Mouse (Mus musculus) cerebral cortex, adult 2 months (tissue): ENCODE data around the gene Pfkm.

Experiments
- WGBS: fragments of 180-500 bp; shearing (Covaris S2); methylation state at CpG from one replicate; pipeline ENCODE4 v1.1.7; 2018; 5-methylcytosine and 5-hydroxymethylcytosine counted together

Pfkm gene

GRCm38 (mm10) chr15:98139763-98140162 lies 47.4 kb downstream of the Pfkm start:
- WGBS, result 78% methylated on average over 7 of the region's 7 CpGs

GRCm38 (mm10) chr15:98140809-98141208 lies 48.4 kb downstream of the Pfkm start:
- 84% methylated on average over 5 of the region's 5 CpGs for WGBS

DNA sequence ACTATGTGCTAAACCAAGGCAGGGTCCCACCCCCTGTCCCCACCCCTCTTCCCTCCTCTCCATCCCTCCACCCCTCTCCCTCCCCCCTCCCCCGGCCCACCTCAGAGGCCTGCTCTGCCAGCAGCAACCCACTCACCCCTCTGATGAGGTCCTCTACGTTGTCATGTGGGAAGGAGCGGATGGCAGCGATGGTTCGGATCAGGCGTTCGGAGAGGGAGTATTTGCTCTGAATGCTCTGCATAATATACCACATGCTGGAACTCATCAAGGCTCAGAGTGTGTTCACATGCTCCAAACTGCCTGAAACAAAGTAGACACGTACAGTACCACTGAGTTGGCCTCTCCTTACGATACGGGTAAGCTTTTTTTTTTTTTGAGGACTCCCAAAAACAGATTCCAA lies 50.1 kb downstream of the Pfkm start:
- WGBS, result 60% methylated on average over 10 of the region's 10 CpGs

GRCm38 (mm10) chr15:98144861-98145507 lies 52.6 kb downstream of the Pfkm start:
- 2% methylated on average over 36 of the region's 36 CpGs for WGBS

- WGBS, result under 1% methylated on average over 38 of the region's 38 CpGs
Measured at GRCm38 (mm10) chr15:98145559-98146181, 53.3 kb downstream of the Pfkm start.

DNA sequence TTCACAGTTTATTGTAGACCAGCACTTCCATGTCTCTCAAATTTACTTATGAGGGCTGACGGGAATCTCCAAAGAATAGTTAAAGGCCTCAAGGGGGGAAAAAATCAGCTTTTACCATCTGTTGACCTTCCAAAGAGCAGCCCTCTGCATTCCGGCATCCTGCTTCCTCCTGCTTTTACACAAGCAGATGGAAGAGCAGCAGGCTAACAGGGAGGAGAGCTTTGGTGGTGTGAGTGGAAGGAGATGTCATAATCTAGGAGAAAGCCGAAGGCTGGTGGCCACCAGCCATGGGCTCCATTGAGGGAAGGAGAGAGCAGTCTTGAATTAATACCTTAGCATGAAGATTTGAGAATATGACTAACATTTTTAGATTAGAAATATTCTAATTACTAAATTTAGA lies 56.0 kb downstream of the Pfkm start:
- WGBS, result 84% methylated on average over 3 of the region's 3 CpGs

GRCm38 (mm10) chr15:98149166-98149602 lies 56.8 kb downstream of the Pfkm start:
- WGBS, result 70% methylated on average over 10 of the region's 10 CpGs

DNA sequence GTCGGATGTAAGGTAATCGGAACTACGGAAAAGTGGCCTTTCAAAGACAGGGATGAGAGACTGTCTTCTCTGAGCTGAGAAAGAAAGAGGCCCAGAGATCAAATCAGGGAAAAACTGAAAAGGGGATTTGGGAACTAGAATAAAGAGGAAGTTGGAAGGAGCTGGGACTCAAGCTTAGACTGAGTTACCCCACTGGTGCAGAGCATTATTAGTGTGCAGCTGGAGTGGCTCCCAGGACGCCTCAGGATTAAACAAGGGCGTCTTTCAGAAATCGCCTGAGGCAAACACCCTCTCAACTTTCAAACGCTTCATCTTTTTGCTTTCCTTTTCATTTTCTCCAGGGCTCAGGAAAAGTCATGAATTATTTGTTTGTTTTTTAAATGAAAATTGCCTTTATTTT lies 60.5 kb downstream of the Pfkm start:
- 75% methylated on average over 7 of the region's 7 CpGs for WGBS

- WGBS, result 33% methylated on average over 3 of the region's 3 CpGs
Measured at GRCm38 (mm10) chr15:98153625-98154024, 61.2 kb downstream of the Pfkm start.

- WGBS, result 59% methylated on average over 4 of the region's 4 CpGs
Measured at GRCm38 (mm10) chr15:98154146-98154545, 61.8 kb downstream of the Pfkm start.

DNA sequence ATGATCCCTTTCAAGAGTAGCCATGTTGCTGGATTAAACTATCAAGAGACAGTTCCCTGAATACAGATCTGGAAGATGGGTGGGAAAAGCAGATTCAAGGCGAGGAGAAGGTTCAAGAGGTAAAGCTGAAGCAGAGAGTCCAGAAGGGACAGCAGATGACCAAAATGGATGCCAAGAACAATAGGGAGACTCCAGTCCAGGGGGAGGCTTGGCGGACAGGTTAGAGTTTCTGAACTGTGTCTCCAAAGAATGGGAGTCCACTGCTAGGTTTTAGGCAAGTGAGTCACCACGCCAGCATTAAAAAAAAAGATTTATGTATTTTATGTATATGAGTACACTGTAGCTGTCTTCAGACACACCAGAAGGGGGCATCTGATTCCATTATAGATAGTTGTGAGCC lies 62.2 kb downstream of the Pfkm start:
- WGBS, result 93% methylated on average over 3 of the region's 3 CpGs

DNA sequence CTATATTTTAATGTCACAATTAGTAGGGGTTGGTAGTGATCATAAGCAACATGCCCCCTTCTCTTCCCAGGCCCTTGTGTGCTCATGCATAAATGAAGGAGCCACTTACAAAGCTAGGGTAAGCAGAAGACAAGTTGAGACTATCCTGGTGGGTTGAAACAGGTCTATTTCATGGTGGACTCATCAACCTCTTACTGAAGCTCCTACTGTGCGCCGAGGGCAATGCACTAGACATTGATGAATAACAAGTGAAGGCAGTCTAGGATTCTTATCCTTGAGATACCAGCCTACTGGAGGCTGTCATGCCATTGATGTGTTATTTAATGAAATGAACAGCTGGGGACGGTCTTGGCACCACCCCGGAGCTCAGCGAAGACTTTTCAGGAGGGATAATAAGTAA lies 62.9 kb downstream of the Pfkm start:
- 93% methylated on average over 5 of the region's 5 CpGs for WGBS

DNA sequence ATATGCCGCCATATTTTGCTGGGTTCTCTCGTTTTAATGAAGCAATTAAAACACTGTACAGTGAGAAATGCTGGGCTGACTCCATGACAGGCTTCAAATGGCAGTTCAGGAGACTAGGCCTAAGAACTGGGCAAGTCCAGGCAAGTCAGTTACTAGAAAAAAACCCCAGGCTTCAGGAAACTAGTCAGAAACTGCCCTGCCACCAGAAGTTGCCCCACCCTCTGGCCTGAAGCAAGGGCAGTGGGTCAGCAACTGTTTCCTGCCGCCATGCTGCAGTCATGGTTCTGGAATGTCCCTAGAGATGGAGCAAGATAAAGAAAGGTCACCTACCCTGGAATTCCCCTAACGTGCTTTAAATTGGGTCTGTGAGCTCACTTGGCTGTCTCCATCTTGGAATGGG lies 63.6 kb downstream of the Pfkm start:
- WGBS, result 79% methylated on average over 4 of the region's 4 CpGs

DNA sequence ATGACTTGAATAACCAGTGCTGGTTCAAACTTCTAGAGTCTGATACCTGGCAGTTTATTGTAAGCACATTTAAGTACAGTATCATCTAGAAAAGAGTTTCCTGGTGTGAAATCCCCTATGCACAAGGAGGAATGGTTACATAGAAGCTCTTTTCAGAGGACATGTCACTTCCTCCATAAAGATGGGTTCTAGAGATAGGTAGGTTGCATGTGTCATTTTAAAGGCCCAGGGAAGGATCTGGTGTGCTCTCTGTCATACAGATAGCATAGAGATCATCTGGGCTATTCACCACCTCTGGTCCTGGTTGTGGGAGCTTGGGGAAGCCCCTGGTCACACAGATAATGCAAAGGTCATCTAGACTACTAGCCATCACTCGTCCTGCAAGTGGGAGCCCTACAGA lies 64.9 kb downstream of the Pfkm start:
- whole genome bisulfite sequencing, result 85% methylated on average over 1 of the region's 1 CpGs

DNA sequence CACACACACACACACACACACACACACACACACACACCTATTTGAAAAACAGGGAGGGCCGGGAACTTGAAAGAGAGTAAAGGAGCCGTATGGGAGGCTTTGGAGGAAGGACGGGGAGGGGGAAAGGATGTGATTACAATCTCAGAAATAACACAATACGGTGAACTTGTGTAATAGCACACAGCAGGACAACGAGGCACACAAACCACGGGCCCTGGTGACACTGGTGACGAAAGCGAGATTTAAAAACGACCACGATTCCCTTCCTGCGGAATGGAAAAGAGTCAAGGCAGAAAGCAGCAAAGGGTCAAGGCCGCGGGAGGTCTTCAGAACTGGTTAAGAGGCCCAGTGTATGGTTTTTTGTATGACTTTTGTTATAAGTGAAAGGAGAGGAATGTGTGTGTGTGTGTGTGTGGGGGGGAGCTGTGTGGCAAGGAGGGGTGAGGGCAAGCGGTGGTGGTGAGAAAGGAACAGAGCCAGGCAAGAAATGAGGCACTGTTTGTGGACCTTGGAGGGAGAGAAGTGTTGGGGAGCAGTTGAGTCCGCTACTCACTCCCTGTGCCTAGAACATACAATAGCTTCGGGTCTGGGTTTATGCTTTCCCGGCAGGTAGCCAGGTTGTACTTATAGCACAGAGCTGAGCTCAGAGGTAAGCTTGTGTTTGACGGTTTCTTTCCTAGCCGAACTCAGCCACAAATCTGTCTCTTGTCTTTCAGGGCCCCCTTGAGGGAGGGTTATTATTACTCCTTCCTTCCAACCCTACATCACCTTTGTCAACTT lies 68.8 kb downstream of the Pfkm start:
- whole genome bisulfite sequencing, result 69% methylated on average over 19 of the region's 19 CpGs

- WGBS, result 69% methylated on average over 4 of the region's 4 CpGs
Measured at GRCm38 (mm10) chr15:98162561-98162960, 70.2 kb downstream of the Pfkm start.

DNA sequence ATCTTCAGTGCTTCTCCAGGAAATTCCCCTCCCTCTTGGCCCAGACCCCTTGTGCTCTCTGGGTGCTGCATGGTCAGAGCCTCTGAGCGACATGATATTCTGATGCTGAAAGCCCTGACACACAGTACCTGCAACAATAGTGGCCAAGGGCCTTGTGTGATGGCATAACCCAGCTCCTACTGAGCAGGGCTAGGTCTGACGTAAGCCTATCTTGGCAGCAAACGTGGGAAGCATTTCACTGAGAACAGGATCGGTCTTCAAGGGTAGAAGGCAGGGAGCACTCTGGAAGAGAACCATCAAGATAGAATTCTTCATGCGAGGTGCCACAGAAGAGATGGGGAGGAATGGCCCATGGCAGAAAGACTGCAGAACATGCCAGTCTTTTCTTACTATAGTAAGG lies 73.1 kb downstream of the Pfkm start, which contains the start of gene Asb8:
Asb8 (minus strand) TSS at position 101 of the 400 bp plus-strand sequence.
- WGBS, result 86% methylated on average over 5 of the region's 5 CpGs

DNA sequence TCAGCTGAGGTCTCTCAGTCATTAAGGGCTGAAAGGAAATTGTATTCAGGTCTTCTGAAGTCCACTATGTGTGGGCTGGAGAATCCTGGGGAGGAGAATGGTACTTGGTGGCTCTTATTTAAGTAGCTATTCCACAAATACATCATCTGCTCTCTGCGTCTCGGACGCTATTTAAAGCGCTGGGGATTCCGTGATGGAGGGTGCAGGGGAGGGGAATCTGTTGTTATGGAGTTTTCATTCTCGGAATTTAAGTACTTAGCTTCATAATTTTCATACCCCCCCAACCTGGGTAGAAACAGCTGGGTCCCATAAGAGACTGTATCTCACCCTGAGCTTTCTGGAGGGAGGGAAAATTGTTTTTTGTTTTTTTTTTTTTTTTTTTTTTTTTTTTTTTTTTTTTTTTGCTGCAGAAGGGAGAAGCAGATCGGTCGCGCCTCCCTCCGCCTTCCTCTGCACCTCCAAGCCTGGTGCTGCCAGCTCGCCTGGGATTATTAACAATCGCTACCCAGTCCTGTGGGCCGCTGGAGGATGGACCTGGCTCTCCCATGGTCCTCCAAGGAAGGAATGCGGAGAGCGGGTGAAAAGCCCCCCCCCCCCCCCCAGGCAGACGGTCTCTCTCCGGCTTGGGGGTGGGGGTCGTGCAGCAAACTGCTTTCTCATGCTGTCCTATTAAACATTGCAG lies 74.7 kb downstream of the Pfkm start, which contains the start of gene Ccdc184:
Ccdc184 (plus strand) TSS at position 196 of the 682 bp plus-strand sequence.
- 2% methylated on average over 18 of the region's 18 CpGs for WGBS

DNA sequence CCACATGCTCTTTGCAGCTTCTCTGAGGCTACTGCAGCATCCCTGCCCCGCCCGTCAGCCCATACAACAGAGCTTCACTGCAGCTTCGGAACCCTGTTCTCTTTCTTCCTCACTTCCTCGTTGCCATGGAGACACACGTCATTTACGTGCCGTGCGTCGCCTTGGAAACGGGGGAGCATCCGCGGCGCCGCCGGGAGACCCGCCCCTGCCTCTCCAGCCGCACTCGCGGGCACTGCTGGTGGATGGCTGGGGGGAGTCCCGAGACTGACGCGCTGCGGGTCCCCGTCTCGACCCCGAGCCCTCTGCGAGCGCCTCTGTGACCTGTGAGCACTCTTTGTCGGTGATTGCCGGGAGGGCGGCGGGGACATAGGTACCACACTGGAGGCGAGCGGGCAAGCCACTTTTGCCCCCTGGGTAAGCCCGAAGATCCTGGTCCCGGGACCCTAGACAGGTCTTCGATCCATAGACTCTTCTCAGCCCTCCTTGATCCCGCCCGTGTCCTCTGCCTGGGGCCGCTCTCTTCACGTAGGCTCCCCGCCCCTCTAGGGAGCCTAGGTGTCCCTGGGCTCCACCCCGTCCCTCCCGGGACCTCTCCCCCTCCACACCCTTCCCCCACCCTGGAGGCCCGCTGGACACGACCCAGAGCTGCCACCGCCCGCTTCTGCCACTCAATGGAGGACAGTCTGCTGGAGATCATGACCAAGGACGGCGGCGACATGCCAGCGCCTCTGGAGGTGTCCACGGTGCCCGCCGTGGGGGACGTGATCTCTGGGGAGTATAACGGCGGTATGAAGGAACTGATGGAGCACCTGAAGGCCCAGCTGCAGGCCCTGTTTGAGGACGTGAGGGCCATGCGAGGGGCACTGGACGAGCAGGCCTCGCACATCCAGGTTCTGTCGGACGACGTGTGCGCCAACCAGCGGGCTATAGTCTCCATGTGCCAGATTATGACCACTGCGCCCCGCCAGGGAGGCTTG lies 75.5 kb downstream of the Pfkm start:
- 1% methylated on average over 69 of the region's 69 CpGs for WGBS

- 11% methylated on average over 19 of the region's 19 CpGs for WGBS
Measured at GRCm38 (mm10) chr15:98168622-98169004, 76.2 kb downstream of the Pfkm start.

DNA sequence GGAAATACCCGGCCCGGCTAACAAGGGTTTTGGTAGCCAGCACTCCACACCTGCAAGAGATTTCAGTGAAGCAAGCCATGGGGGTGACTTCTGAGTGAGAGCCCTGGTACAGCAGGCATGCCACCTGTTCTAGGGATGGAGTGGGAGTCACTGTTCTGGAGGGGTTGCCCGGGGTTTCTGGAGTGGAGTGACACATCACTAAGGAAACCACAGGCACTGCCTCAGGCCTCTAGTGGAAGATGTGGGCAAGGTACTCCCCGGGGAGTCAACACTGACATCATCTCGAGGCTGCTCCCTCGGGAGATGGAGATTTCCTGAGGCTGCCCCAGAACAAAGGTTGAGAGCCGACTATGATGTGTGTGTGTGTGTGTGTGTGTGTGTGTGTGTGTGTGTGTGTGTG lies 78.0 kb downstream of the Pfkm start:
- 13% methylated on average over 7 of the region's 7 CpGs for WGBS
